Mouse (Mus musculus) intestine, embryonic 15.5 days (tissue): ENCODE measurements around the gene Tmem263. TPM values are rescaled to one million over a fixed set of nuclear protein-coding genes. Genes with fewer than 3 reads are reported as not detected.

Experiments used
- ATAC-seq: fragments of 200-750 bp; cut with Nextera tagmentation; 2 replicates; pipeline ENCODE4 v1.8.0; 2017; ENCODE audit warnings: moderate TSS enrichment, moderate library complexity
- H3K27ac ChIP-seq: fragments of 300-500 bp; sonication (generic); 2 replicates; pipeline ENCODE4 v1.5.1; 2015; ENCODE audit warnings: mild to moderate bottlenecking, inconsistent platforms
- H3K27me3 ChIP-seq: fragments of 300-500 bp; sonication (generic); replicated peaks from 2 replicates; pipeline ENCODE4 v1.6.1; 2015; ENCODE audit warnings: inconsistent platforms
- H3K36me3 ChIP-seq: fragments of 300-500 bp; sonication (generic); 2 replicates; pipeline ENCODE4 v1.6.1; 2015; ENCODE audit warnings: inconsistent platforms
- H3K4me1 ChIP-seq: fragments of 300-500 bp; sonication (generic); replicated peaks from 2 replicates; pipeline ENCODE4 v1.6.1; 2015; ENCODE audit warnings: inconsistent platforms
- H3K4me2 ChIP-seq: fragments of 300-500 bp; sonication (generic); replicated peaks from 2 replicates; pipeline ENCODE4 v1.6.1; 2015; ENCODE audit warnings: mild to moderate bottlenecking, inconsistent platforms
- H3K4me3 ChIP-seq: fragments of 300-500 bp; sonication (generic); replicated peaks from 2 replicates; pipeline ENCODE4 v1.5.1; 2015; ENCODE audit warnings: inconsistent platforms
- H3K9ac ChIP-seq: fragments of 300-500 bp; sonication (generic); 2 replicates; pipeline ENCODE4 v1.6.1; 2015; ENCODE audit warnings: inconsistent platforms
- H3K9me3 ChIP-seq: fragments of 300-500 bp; sonication (generic); 2 replicates; pipeline ENCODE4 v1.6.1; 2016; ENCODE audit warnings: inconsistent platforms
- whole genome bisulfite sequencing: fragments of 180-500 bp; shearing (Covaris S2); methylation state at CpG from one replicate; pipeline ENCODE4 v1.1.7; 2015; 5-methylcytosine and 5-hydroxymethylcytosine counted together
- polyA plus RNA-seq: library from polyadenylated mRNA; unstranded; fragments of >200 nt; fragmentation: Nextera tagmentation; extraction: Ambion mirVana; gene quantifications from 2 replicates; pipeline ENCODE4 v1.2.1, GENCODE M21; 2015

Gene Tmem263
- polyA plus RNA-seq, 1 experiment from 2014 or later, result 60.2 TPM

- Histone ChIP-seq H3K4me3 (no peak overlapping the region), H3K4me2 (no peak overlapping the region), H3K9me3 (no peaks in the 10 kb centered on the region), H3K4me1 (no peaks in the 10 kb centered on the region), H3K27ac (no peak overlapping the region), H3K27me3 (no peaks in the 10 kb centered on the region), H3K9ac (no peak overlapping the region), H3K36me3 (no peaks in the 10 kb centered on the region)
- 85% methylated on average over 14 of the region's 14 CpGs for WGBS
- no peak for ATAC-seq
These were observed 43.9 kb downstream of the Tmem263 start for GRCm38 (mm10) chr10:85146282-85146681.

GRCm38 (mm10) chr10:85149226-85149625 lies 46.8 kb downstream of the Tmem263 start:
- Histone ChIP-seq H3K9me3 (no peaks in the 10 kb centered on the region), H3K36me3 (no peaks in the 10 kb centered on the region), H3K27ac (no peak overlapping the region), H3K4me1 (no peaks in the 10 kb centered on the region), H3K27me3 (no peaks in the 10 kb centered on the region), H3K4me3 (no peak overlapping the region), H3K4me2 (no peak overlapping the region), H3K9ac (no peak overlapping the region)
- 90% methylated on average over 5 of the region's 5 CpGs for WGBS
- no peak for ATAC-seq

- Histone ChIP-seq H3K9ac (no peak overlapping the region), H3K27me3 (no peaks in the 10 kb centered on the region), H3K4me1 (no peaks in the 10 kb centered on the region), H3K4me3 (no peak overlapping the region), H3K9me3 (no peaks in the 10 kb centered on the region), H3K36me3 (no peaks in the 10 kb centered on the region), H3K4me2 (no peak overlapping the region), H3K27ac (no peak overlapping the region)
- no peak for ATAC-seq
- 10% methylated on average over 2 of the region's 2 CpGs for WGBS
These were observed 51.8 kb downstream of the Tmem263 start for GRCm38 (mm10) chr10:85154195-85154594.

GRCm38 (mm10) chr10:85157451-85157850 lies 55.0 kb downstream of the Tmem263 start:
- WGBS, result 90% methylated on average over 7 of the region's 7 CpGs
- Histone ChIP-seq H3K4me3 (no peak overlapping the region), H3K4me2 (no peak overlapping the region), H3K9me3 (no peaks in the 10 kb centered on the region), H3K36me3 (no peaks in the 10 kb centered on the region), H3K27ac (no peak overlapping the region), H3K4me1 (no peaks in the 10 kb centered on the region), H3K9ac (no peak overlapping the region), H3K27me3 (no peaks in the 10 kb centered on the region)
- no peak for ATAC-seq

- peak; percentile 89 for ATAC-seq
- no peak overlapping the region for H3K4me3 ChIP-seq
- H3K9ac ChIP-seq, result no peak overlapping the region
- 0 out of 2 replicates have a peak overlapping the region, but pooled peaks have one; percentile 60 for H3K27ac ChIP-seq
- H3K27me3 ChIP-seq, result no peaks in the 10 kb centered on the region
- no peaks in the 10 kb centered on the region for H3K36me3 ChIP-seq
- no peaks in the 10 kb centered on the region for H3K9me3 ChIP-seq
- H3K4me2 ChIP-seq, result no peak overlapping the region
- no peaks in the 10 kb centered on the region for H3K4me1 ChIP-seq
- 47% methylated on average over 1 of the region's 1 CpGs for WGBS
These were observed 57.7 kb downstream of the Tmem263 start for GRCm38 (mm10) chr10:85159989-85160619.

- no peak for ATAC-seq
- Histone ChIP-seq H3K9ac (no peak overlapping the region), H3K27me3 (no peaks in the 10 kb centered on the region), H3K4me2 (no peak overlapping the region), H3K36me3 (no peaks in the 10 kb centered on the region), H3K4me3 (no peak overlapping the region), H3K9me3 (no peaks in the 10 kb centered on the region), H3K27ac (no peak overlapping the region), H3K4me1 (no peaks in the 10 kb centered on the region)
- WGBS, result 72% methylated on average over 5 of the region's 5 CpGs
These were observed 59.4 kb downstream of the Tmem263 start for GRCm38 (mm10) chr10:85161745-85162351.

- Histone ChIP-seq H3K36me3 (no peaks in the 10 kb centered on the region), H3K4me2 (no peak overlapping the region), H3K4me1 (no peaks in the 10 kb centered on the region), H3K9me3 (no peaks in the 10 kb centered on the region), H3K4me3 (no peak overlapping the region), H3K9ac (no peak overlapping the region), H3K27ac (no peak overlapping the region), H3K27me3 (no peaks in the 10 kb centered on the region)
- ATAC-seq, result no peak
- 93% methylated on average over 13 of the region's 13 CpGs for WGBS
These were observed 62.4 kb downstream of the Tmem263 start for GRCm38 (mm10) chr10:85164791-85165190.

- Histone ChIP-seq H3K36me3 (no peaks in the 10 kb centered on the region), H3K4me1 (no peaks in the 10 kb centered on the region), H3K4me3 (no peak overlapping the region), H3K27ac (no peak overlapping the region), H3K9ac (no peak overlapping the region), H3K27me3 (no peaks in the 10 kb centered on the region), H3K9me3 (no peaks in the 10 kb centered on the region), H3K4me2 (no peak overlapping the region)
- WGBS, result 87% methylated on average over 5 of the region's 5 CpGs
- ATAC-seq, result no peak
These were observed 62.9 kb downstream of the Tmem263 start for GRCm38 (mm10) chr10:85165306-85165705.

Other genes starting within 250 kb of the Tmem263 start
- gene Ric8b, start 185.0 kb upstream of the Tmem263 start, polyA plus RNA-seq, result 17.2 and 18.0 TPM in 2 replicates
- gene Fhl4, start 132 bp upstream of the Tmem263 start, polyA plus RNA-seq, result 0.41 and 0.67 TPM in 2 replicates
- 17.0 and 17.5 TPM in 2 replicates for gene Mterf2, start 25.4 kb downstream of the Tmem263 start, polyA plus RNA-seq
- 25.6 and 28.1 TPM in 2 replicates for gene Cry1, start 82.4 kb downstream of the Tmem263 start, polyA plus RNA-seq